Mouse (Mus musculus) heart, embryonic 12.5 days (tissue): ENCODE results near the gene A930017K11Rik. TPM values are rescaled to one million over a fixed set of nuclear protein-coding genes. Genes with fewer than 3 reads are reported as not detected.

Source experiments
- ATAC-seq: fragments of 200-750 bp; cut with Nextera tagmentation; 2 replicates; pipeline ENCODE4 v1.8.0; 2017; ENCODE audit warnings: moderate TSS enrichment, moderate library complexity; ENCODE audit not compliant: insufficient number of reproducible peaks, low FRiP score
- H3K27ac ChIP-seq: fragments of 300-500 bp; sonication (generic); 2 replicates; pipeline ENCODE4 v1.5.1; 2016; ENCODE audit warnings: mild to moderate bottlenecking, moderate library complexity; ENCODE audit not compliant: poor library complexity, severe bottlenecking
- H3K27me3 ChIP-seq: fragments of 300-500 bp; sonication (generic); replicated peaks from 2 replicates; pipeline ENCODE4 v1.6.1; 2016; ENCODE audit warnings: mild to moderate bottlenecking, moderate library complexity
- H3K36me3 ChIP-seq: fragments of 300-500 bp; sonication (generic); 2 replicates; pipeline ENCODE4 v1.6.1; 2016; ENCODE audit warnings: mild to moderate bottlenecking, moderate library complexity
- H3K4me1 ChIP-seq: fragments of 300-500 bp; sonication (generic); replicated peaks from 2 replicates; pipeline ENCODE4 v1.6.1; 2016; ENCODE audit warnings: mild to moderate bottlenecking
- H3K4me2 ChIP-seq: fragments of 300-500 bp; sonication (generic); 2 replicates; pipeline ENCODE4 v1.6.1; 2016; ENCODE audit warnings: mild to moderate bottlenecking, moderate library complexity
- H3K4me3 ChIP-seq: fragments of 300-500 bp; sonication (generic); 2 replicates; pipeline ENCODE4 v1.5.1; 2016; ENCODE audit warnings: mild to moderate bottlenecking
- H3K9ac ChIP-seq: fragments of 300-500 bp; sonication (generic); 2 replicates; pipeline ENCODE4 v1.6.1; 2016; ENCODE audit warnings: mild to moderate bottlenecking, moderate library complexity
- H3K9me3 ChIP-seq: fragments of 300-500 bp; sonication (generic); replicated peaks from 2 replicates; pipeline ENCODE4 v1.6.1; 2016; ENCODE audit warnings: mild to moderate bottlenecking, moderate library complexity
- WGBS: fragments of 180-500 bp; shearing (Covaris S2); methylation state at CpG from one replicate; pipeline ENCODE4 v1.1.7; 2016; 5-methylcytosine and 5-hydroxymethylcytosine counted together
- polyA plus RNA-seq: library from polyadenylated mRNA; unstranded; fragments of >200 nt; fragmentation: Nextera tagmentation; extraction: Ambion mirVana; gene quantifications from 2 replicates; pipeline ENCODE4 v1.2.1, GENCODE M21; 2016

A930017K11Rik gene
- polyA plus RNA-seq, 1 experiment from 2014 or later = 0.17 TPM

GRCm38 (mm10) chr17:25979829-25980738 lies 27.7 kb upstream of the A930017K11Rik start:
- no peak overlapping the region for H3K4me3 ChIP-seq

GRCm38 (mm10) chr17:25970954-25971707 lies 18.8 kb upstream of the A930017K11Rik start:
- Histone ChIP-seq H3K4me3 (no peak overlapping the region), H3K4me1 (peaks cover 14% of the 10 kb centered on the region), H3K9me3 (no peaks in the 10 kb centered on the region), H3K27ac (no peak overlapping the region), H3K4me2 (no peak overlapping the region), H3K27me3 (no peaks in the 10 kb centered on the region), H3K9ac (no peak overlapping the region), H3K36me3 (0 out of 2 replicates have a peak, but pooled peaks cover 3% of the 10 kb centered on the region)
- ATAC-seq = no peak
- 80% methylated on average over 4 of the region's 4 CpGs for WGBS

More at GRCm38 (mm10) chr17:25979829-25980738, 27.7 kb upstream of the A930017K11Rik start:
- H3K4me1 ChIP-seq = peaks cover 33% of the 10 kb centered on the region
- H3K9ac ChIP-seq = 0 out of 2 replicates have a peak overlapping the region, but pooled peaks have one; percentile 1
- H3K27ac ChIP-seq = no peak overlapping the region
- H3K4me2 ChIP-seq = no peak overlapping the region
- WGBS = 85% methylated on average over 5 of the region's 5 CpGs
- H3K36me3 ChIP-seq = no peaks in the 10 kb centered on the region
- no peak for ATAC-seq
- no peaks in the 10 kb centered on the region for H3K27me3 ChIP-seq
- H3K9me3 ChIP-seq = no peaks in the 10 kb centered on the region

DNA sequence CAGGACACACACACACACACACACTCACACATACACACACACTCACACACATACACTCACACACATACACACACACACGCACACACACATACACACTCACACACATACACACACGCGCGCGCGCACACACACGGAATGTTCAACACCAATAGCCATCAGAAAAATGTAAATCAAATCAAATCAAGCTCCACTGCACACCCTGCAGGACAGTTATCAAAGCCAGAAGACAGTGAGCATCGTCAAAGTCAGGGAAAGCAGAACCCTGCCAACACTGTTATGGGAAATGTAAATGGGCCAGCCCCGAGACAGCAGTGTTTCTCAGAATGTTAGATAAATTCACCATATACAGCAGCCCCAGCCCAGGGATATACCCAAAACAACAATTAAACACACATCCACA lies 18.1 kb upstream of the A930017K11Rik start:
- Histone ChIP-seq H3K27me3 (no peaks in the 10 kb centered on the region), H3K9me3 (no peaks in the 10 kb centered on the region), H3K4me3 (no peak overlapping the region), H3K27ac (no peak overlapping the region), H3K36me3 (0 out of 2 replicates have a peak, but pooled peaks cover 3% of the 10 kb centered on the region), H3K4me2 (no peak overlapping the region), H3K9ac (no peak overlapping the region), H3K4me1 (peaks cover 14% of the 10 kb centered on the region)
- ATAC-seq = no peak
- WGBS = 93% methylated on average over 9 of the region's 9 CpGs

- H3K9ac ChIP-seq = no peak overlapping the region
- whole genome bisulfite sequencing = 62% methylated on average over 1 of the region's 1 CpGs
- no peak overlapping the region for H3K4me3 ChIP-seq
- H3K9me3 ChIP-seq = no peaks in the 10 kb centered on the region
- no peak for ATAC-seq
- H3K36me3 ChIP-seq = peaks cover 19% of the 10 kb centered on the region
- H3K4me1 ChIP-seq = peaks cover 12% of the 10 kb centered on the region
- H3K27ac ChIP-seq = no peak overlapping the region
- no peaks in the 10 kb centered on the region for H3K27me3 ChIP-seq
- H3K4me2 ChIP-seq = no peak overlapping the region
Observed at GRCm38 (mm10) chr17:25968176-25968575, 15.8 kb upstream of the A930017K11Rik start.

- ATAC-seq = no peak
- no peak overlapping the region for H3K9ac ChIP-seq
- WGBS = 47% methylated on average over 3 of the region's 3 CpGs
Observed at GRCm38 (mm10) chr17:25967652-25968051, 15.3 kb upstream of the A930017K11Rik start.

GRCm38 (mm10) chr17:25964271-25964670 lies 11.9 kb upstream of the A930017K11Rik start:
- Histone ChIP-seq H3K27me3 (no peaks in the 10 kb centered on the region), H3K9me3 (no peaks in the 10 kb centered on the region), H3K9ac (no peak overlapping the region), H3K36me3 (peaks cover 54% of the 10 kb centered on the region), H3K4me2 (no peak overlapping the region), H3K27ac (no peak overlapping the region), H3K4me3 (no peak overlapping the region), H3K4me1 (peaks cover 9% of the 10 kb centered on the region)
- ATAC-seq = 0 out of 2 replicates have a peak, but pooled peaks have one; percentile 18
- WGBS = 86% methylated on average over 7 of the region's 7 CpGs

More at GRCm38 (mm10) chr17:25967652-25968051, 15.3 kb upstream of the A930017K11Rik start:
- Histone ChIP-seq H3K27ac (no peak overlapping the region), H3K4me1 (peaks cover 9% of the 10 kb centered on the region), H3K4me3 (no peak overlapping the region), H3K9me3 (no peaks in the 10 kb centered on the region), H3K27me3 (no peaks in the 10 kb centered on the region), H3K36me3 (peaks cover 24% of the 10 kb centered on the region), H3K4me2 (no peak overlapping the region)

DNA sequence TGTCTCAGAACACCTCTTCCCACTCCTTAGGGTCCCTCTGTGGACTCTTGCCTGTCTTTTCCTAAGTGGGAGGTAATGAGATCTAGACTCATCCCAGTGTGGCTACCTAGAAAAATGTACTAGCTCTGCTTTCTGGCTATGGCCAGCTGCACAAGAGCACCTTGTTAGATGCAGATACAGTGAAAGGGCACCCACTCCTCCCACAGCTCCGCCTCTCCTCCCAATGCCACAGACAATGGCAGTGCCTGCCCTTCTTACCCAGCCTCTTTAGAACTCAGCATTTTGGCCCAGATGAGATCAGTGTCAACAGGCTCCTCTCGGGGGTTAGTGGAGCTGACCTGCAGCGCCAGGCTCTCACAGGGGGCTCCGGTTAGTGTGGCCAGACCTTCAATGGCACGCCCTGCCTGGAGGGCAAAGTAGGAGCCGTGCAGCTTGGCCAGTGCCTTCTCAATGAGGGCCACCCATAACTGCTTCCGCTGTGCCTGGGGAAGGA lies 10.1 kb upstream of the A930017K11Rik start:
- Histone ChIP-seq H3K4me2 (no peak overlapping the region), H3K4me3 (no peak overlapping the region), H3K36me3 (peaks cover 70% of the 10 kb centered on the region), H3K9me3 (no peaks in the 10 kb centered on the region), H3K27me3 (no peaks in the 10 kb centered on the region), H3K4me1 (no peaks in the 10 kb centered on the region), H3K9ac (no peak overlapping the region), H3K27ac (no peak overlapping the region)
- 94% methylated on average over 7 of the region's 7 CpGs for WGBS
- no peak for ATAC-seq

DNA sequence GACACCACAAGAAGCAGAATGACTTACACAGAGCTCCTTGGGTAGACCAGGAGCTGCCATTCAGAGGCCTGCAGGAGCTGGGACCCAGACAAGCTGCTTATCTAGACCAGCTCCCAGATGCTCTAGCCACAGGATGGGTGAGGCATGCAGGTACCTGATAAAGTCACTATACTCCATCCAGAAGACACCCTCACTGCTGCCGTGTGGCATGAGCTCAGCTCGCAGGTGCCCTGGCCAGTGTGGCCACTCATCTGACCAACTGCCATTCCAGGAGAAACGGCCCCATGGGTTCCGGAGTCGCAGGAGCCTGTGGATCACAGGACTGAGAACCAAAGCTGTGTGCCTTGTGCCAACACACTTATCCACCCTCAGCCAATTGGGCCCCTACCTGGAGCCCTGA lies 9.2 kb upstream of the A930017K11Rik start:
- 89% methylated on average over 5 of the region's 5 CpGs for WGBS
- no peak overlapping the region for H3K4me2 ChIP-seq
- H3K4me3 ChIP-seq = no peak overlapping the region
- no peak overlapping the region for H3K27ac ChIP-seq
- H3K27me3 ChIP-seq = no peaks in the 10 kb centered on the region
- ATAC-seq = peak; percentile 54; the same call in 1 of the 2 replicates
- no peaks in the 10 kb centered on the region for H3K4me1 ChIP-seq
- peaks cover 73% of the 10 kb centered on the region for H3K36me3 ChIP-seq
- H3K9ac ChIP-seq = no peak overlapping the region
- H3K9me3 ChIP-seq = no peaks in the 10 kb centered on the region

DNA sequence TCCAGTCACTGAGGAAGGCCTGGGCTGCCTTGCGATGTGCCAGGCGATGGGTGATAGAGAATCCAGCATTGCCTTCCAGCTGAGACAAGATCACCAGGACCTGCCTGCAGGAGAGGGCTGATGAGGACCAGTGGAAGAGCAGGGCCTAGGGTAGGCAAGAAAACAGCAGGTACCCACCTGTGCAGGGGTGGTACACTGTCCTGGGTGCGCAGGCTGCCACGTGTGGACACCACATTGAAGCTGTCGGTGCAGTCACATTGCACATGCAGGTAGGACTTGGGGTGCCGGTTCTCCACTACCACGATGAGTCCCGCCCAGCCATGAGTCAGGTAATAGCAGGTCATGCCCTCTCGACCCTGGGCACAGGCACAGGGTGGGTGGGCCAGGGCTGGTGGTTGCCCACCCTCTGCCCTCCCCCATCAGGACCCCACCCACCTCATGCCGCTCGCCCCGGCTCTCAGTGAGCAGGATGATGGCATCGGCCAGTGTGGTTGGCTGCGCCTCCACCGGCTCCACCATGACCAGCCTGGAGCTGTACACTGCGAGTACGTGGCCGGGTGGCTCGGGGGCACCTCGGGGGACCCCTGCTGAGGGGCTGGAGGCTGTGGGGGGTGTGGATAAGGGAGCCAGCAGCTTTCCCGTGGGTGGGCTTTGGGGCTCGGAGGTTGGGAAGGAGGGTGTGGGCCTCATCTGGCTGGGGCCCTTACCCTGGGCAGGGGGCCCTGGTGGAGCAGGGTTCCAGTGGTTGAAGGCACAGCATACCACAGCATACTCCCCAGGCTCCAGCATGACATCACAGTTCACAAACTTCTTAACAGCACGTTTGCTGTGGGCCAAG lies 7.5 kb upstream of the A930017K11Rik start:
- peaks cover 70% of the 10 kb centered on the region for H3K36me3 ChIP-seq
- WGBS = 88% methylated on average over 23 of the region's 23 CpGs

GRCm38 (mm10) chr17:25958771-25959494 lies 6.6 kb upstream of the A930017K11Rik start:
- Histone ChIP-seq H3K9ac (no peak overlapping the region), H3K27me3 (peaks cover 5% of the 10 kb centered on the region; the same call in 1 of the 2 replicates), H3K9me3 (no peaks in the 10 kb centered on the region), H3K4me2 (no peak overlapping the region), H3K27ac (no peak overlapping the region), H3K36me3 (peaks cover 61% of the 10 kb centered on the region), H3K4me3 (no peak overlapping the region), H3K4me1 (no peaks in the 10 kb centered on the region)
- WGBS = 94% methylated on average over 11 of the region's 11 CpGs
- ATAC-seq = no peak

More for the DNA sequence above, 7.5 kb upstream of the A930017K11Rik start:
- H3K9me3 ChIP-seq = no peaks in the 10 kb centered on the region
- no peaks in the 10 kb centered on the region for H3K4me1 ChIP-seq
- no peak overlapping the region for H3K4me2 ChIP-seq
- 0 out of 2 replicates have a peak, but pooled peaks cover 3% of the 10 kb centered on the region for H3K27me3 ChIP-seq
- no peak overlapping the region for H3K27ac ChIP-seq
- no peak overlapping the region for H3K9ac ChIP-seq
- 0 out of 2 replicates have a peak, but pooled peaks have one; percentile 7 for ATAC-seq
- H3K4me3 ChIP-seq = no peak overlapping the region
